Mouse (Mus musculus) liver, embryonic 15.5 days (tissue): ENCODE data around the gene Pgm1. TPM values are rescaled to one million over a fixed set of nuclear protein-coding genes. Genes with fewer than 3 reads are reported as not detected.

Experiments
- ATAC-seq: fragments of 200-750 bp; cut with Nextera tagmentation; 2 replicates; pipeline ENCODE4 v1.8.0; 2017; ENCODE audit warnings: moderate number of reproducible peaks, mild to moderate bottlenecking, moderate library complexity; ENCODE audit not compliant: insufficient read depth
- H3K27ac ChIP-seq: fragments of 300-500 bp; sonication (generic); replicated peaks from 2 replicates; pipeline ENCODE4 v1.5.1; 2015; ENCODE audit warnings: mild to moderate bottlenecking, inconsistent platforms
- H3K27me3 ChIP-seq: fragments of 300-500 bp; sonication (generic); 2 replicates; pipeline ENCODE4 v1.6.1; 2015; ENCODE audit warnings: mild to moderate bottlenecking, inconsistent platforms
- H3K36me3 ChIP-seq: fragments of 300-500 bp; sonication (generic); replicated peaks from 2 replicates; pipeline ENCODE4 v1.6.1; 2015; ENCODE audit warnings: moderate library complexity, mild to moderate bottlenecking, inconsistent platforms
- H3K4me1 ChIP-seq: fragments of 300-500 bp; sonication (generic); replicated peaks from 2 replicates; pipeline ENCODE4 v1.6.1; 2015; ENCODE audit warnings: inconsistent platforms
- H3K4me2 ChIP-seq: fragments of 300-500 bp; sonication (generic); 2 replicates; pipeline ENCODE4 v1.6.1; 2015; ENCODE audit warnings: moderate library complexity, mild to moderate bottlenecking, inconsistent platforms
- H3K4me3 ChIP-seq: fragments of 300-500 bp; sonication (generic); replicated peaks from 2 replicates; pipeline ENCODE4 v1.5.1; 2015; ENCODE audit warnings: mild to moderate bottlenecking, inconsistent platforms
- H3K9ac ChIP-seq: fragments of 300-500 bp; sonication (generic); 2 replicates; pipeline ENCODE4 v1.6.1; 2015; ENCODE audit warnings: moderate library complexity, mild to moderate bottlenecking, inconsistent platforms
- H3K9me3 ChIP-seq: fragments of 300-500 bp; sonication (generic); replicated peaks from 2 replicates; pipeline ENCODE4 v1.6.1; 2016; ENCODE audit warnings: inconsistent platforms
- WGBS: fragments of 180-500 bp; shearing (Covaris S2); methylation state at CpG from one replicate; pipeline ENCODE4 v1.1.7; 2015; ENCODE audit warnings: mixed read lengths; ENCODE audit not compliant: insufficient replicate concordance; 5-methylcytosine and 5-hydroxymethylcytosine counted together
- polyA plus RNA-seq: library from polyadenylated mRNA; unstranded; fragments of >200 nt; fragmentation: Nextera tagmentation; extraction: Ambion mirVana; gene quantifications from 2 replicates; pipeline ENCODE4 v1.2.1, GENCODE M21; 2015

The Pgm1 gene
- polyA plus RNA-seq, 1 experiment from 2014 or later: 104 TPM

DNA sequence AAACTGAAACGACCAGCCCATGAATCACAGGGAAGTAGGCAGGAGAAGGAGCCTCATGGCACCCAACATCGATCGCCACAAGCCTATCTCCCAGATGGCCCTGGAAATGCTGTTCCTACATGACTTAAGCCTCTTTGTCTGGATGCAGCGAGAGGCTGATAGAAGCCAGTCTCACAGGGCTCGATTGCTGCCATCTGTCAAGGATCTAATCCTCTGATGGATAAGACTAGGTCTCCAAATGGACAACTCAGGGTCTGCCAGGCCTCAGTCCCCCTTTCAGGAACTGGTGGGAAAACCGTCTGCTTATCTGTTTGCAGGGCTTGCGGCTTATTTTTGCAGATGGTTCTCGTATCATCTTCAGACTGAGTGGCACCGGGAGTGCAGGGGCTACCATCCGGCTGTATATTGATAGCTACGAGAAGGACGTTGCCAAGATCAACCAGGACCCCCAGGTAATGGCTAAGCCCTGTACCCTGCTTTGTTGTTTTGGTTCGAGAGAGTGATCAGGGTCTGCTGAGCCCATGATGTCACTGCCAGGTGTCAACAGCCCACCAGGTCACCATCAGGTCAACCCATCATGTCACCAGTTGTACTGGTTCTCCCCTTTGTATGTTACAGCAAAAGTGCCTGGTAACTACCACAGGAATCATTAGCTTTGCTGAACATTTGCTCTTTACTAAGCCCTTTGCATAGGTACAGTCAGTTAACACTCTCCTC is 54.6 kb downstream of the Pgm1 start:
- Histone ChIP-seq H3K4me2 (no peak overlapping the region), H3K27ac (no peak overlapping the region), H3K4me1 (no peaks in the 10 kb centered on the region), H3K9me3 (no peaks in the 10 kb centered on the region), H3K4me3 (no peak overlapping the region), H3K27me3 (no peaks in the 10 kb centered on the region), H3K9ac (no peak overlapping the region), H3K36me3 (peaks cover 30% of the 10 kb centered on the region)
- 68% methylated on average over 13 of the region's 13 CpGs for WGBS
- no peak for ATAC-seq

DNA sequence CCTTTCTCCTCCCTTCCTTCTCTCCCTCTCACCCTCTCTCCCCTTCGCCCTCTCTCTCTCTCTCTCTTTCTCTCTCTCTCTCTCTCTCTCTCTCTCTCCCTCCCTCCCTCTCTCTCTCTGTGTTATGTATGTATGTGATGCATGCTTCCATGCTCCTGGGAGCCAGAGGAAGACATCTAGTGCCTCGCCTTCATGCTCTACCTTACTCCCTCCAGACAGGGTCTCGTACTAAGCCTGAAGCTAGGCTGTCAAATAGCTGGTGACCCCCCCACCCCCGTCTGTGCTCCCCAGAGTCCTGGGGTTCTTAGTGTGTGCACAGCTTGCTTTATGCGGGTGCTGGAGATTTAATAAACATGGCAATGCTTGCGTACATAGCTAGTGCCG is 55.1 kb downstream of the Pgm1 start:
- Histone ChIP-seq H3K4me3 (no peak overlapping the region), H3K9me3 (no peaks in the 10 kb centered on the region), H3K4me2 (no peak overlapping the region), H3K27ac (no peak overlapping the region), H3K27me3 (no peaks in the 10 kb centered on the region), H3K36me3 (peaks cover 30% of the 10 kb centered on the region), H3K9ac (no peak overlapping the region), H3K4me1 (no peaks in the 10 kb centered on the region)
- no peak for ATAC-seq
- 64% methylated on average over 7 of the region's 7 CpGs for WGBS

DNA sequence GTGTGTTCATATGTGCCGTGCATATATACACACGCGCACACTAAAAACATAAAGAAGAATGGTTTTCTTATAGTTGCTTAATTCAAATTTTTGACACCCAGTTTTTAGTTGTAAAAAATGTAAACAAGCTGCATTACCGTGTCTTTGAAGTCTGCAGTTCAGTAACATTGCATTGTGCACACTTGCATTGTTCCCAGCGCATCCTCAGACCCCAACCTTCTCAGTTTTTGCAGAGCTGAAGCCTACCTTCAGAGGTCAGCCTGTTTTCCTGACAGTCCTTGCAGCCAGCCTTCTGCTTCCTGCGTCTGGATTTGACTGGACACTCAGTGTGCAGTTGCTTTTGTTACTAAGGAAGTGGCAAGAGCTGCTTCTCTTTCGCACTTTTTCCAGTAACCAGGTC is 55.9 kb downstream of the Pgm1 start:
- H3K36me3 ChIP-seq: peaks cover 30% of the 10 kb centered on the region
- H3K4me1 ChIP-seq: no peaks in the 10 kb centered on the region
- 69% methylated on average over 7 of the region's 7 CpGs for WGBS

DNA sequence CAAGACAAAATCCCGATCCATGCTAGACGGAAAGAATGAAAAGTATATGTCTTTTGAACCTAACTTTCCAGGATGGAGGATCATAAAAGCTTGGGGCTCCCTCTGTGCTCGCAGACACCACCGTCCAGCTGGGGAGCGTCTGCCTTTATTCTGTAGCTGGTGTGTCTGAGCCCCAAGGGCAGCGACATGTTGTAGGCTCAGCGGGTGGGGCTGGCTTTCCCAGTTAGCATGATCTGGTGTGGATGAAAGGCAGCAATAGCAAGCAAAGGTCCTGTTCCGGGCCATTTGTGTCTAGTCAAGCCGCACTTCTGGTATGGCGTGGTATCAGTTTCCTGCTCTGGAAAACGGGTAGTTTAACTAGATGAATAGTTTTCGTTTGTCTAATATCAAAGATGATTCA is 56.4 kb downstream of the Pgm1 start:
- no peak overlapping the region for H3K27ac ChIP-seq
- ATAC-seq: no peak
- H3K9ac ChIP-seq: no peak overlapping the region
- H3K9me3 ChIP-seq: no peaks in the 10 kb centered on the region
- 75% methylated on average over 12 of the region's 12 CpGs for WGBS
- H3K4me1 ChIP-seq: no peaks in the 10 kb centered on the region
- H3K4me2 ChIP-seq: no peak overlapping the region
- no peak overlapping the region for H3K4me3 ChIP-seq
- no peaks in the 10 kb centered on the region for H3K27me3 ChIP-seq
- H3K36me3 ChIP-seq: peaks cover 30% of the 10 kb centered on the region

More for the DNA sequence above, 55.9 kb downstream of the Pgm1 start:
- Histone ChIP-seq H3K4me2 (no peak overlapping the region), H3K27ac (no peak overlapping the region), H3K9ac (no peak overlapping the region), H3K4me3 (no peak overlapping the region), H3K9me3 (no peaks in the 10 kb centered on the region), H3K27me3 (no peaks in the 10 kb centered on the region)
- ATAC-seq: no peak

DNA sequence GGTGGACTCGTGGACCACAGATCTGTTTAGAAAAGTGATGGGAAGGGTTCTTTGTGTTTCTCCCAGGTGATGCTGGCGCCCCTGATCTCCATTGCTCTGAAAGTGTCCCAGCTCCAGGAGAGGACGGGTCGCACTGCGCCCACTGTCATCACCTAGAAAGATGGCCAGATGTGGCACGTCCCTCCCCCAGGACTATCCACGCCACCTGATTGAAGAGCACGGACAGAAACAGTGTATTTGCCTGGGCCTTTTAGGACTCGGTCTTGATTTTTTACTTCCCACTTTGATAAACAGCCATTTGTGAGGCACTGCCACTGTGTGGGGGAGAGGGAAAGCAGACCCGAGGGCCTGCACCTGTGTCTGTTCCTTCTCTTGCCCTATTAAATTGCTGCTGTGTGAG is 57.4 kb downstream of the Pgm1 start:
- Histone ChIP-seq H3K4me2 (no peak overlapping the region), H3K9ac (no peak overlapping the region), H3K4me3 (no peak overlapping the region), H3K27ac (no peak overlapping the region), H3K36me3 (peaks cover 25% of the 10 kb centered on the region), H3K9me3 (no peaks in the 10 kb centered on the region), H3K27me3 (no peaks in the 10 kb centered on the region), H3K4me1 (no peaks in the 10 kb centered on the region)
- 64% methylated on average over 10 of the region's 10 CpGs for WGBS
- ATAC-seq: no peak

DNA sequence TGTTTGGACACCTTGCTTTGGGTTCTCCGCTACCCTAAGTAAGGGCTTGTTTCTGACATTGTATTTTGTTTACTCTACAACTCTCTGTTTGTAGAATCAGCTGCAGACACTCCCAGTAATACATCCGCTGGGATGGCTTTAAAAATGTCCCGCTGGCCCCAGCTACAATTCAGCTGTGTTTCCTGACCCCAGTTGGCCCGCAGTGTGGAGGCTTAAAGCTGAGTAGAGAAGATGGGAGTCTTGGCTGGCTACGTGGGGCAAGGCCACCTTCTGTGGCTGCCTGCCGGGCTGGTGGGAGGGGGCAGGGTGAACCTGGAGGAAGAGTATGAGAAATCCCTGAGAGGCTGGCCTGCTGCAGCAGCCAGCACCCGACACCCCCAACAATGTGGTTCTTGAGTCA is 59.6 kb downstream of the Pgm1 start:
- Histone ChIP-seq H3K9ac (no peak overlapping the region), H3K27ac (no peak overlapping the region), H3K4me3 (no peak overlapping the region), H3K27me3 (no peaks in the 10 kb centered on the region), H3K4me2 (no peak overlapping the region), H3K36me3 (peaks cover 11% of the 10 kb centered on the region; the same call in 1 of the 2 replicates), H3K9me3 (no peaks in the 10 kb centered on the region), H3K4me1 (no peaks in the 10 kb centered on the region)
- 68% methylated on average over 7 of the region's 7 CpGs for WGBS
- no peak for ATAC-seq

DNA sequence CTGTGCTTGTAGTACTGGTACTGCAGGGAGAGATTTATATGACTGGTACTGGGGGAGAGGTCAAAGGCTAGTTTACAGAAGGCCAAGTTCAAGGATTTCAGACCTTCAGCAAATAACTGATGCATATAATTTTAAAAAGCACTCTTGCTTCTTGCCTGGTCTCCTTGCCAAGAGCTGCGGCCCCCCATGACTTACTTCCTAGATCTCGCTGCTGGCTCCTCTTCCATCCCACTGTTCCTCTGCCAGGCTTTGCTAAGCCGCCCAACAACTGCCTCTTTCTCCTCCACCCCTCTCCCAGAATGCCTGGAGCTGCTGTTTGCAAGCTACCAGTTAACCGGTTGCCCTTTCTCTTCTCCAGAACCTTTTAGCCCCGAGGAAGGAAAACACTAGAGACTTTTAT is 71.8 kb downstream of the Pgm1 start:
- no peaks in the 10 kb centered on the region for H3K4me1 ChIP-seq
- H3K9me3 ChIP-seq: no peaks in the 10 kb centered on the region
- H3K4me3 ChIP-seq: no peak overlapping the region
- ATAC-seq: no peak
- H3K27me3 ChIP-seq: no peaks in the 10 kb centered on the region
- H3K4me2 ChIP-seq: no peak overlapping the region
- WGBS: 52% methylated on average over 5 of the region's 5 CpGs
- no peak overlapping the region for H3K9ac ChIP-seq
- no peak overlapping the region for H3K27ac ChIP-seq
- H3K36me3 ChIP-seq: no peaks in the 10 kb centered on the region

DNA sequence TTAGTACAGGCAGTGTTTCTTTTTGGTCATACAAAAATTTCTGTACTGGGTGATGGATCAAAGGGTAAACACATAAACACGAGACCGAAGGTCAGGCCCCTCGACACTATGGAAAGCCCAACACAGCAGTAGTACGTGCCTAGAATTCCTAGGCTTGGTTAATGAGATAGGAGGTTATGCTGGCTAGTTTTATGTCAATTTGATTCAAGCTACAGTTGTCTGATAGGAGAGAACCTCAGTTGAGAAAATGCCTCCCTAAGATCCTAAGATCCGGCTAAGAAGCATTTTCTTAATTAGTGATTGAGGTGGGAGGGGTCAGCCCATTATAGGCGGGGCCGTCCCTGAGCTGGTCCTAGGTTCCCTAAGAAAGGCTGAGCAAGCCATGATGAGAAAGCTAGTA is 72.6 kb downstream of the Pgm1 start:
- Histone ChIP-seq H3K4me1 (no peaks in the 10 kb centered on the region), H3K27ac (no peak overlapping the region), H3K9me3 (no peaks in the 10 kb centered on the region), H3K36me3 (no peaks in the 10 kb centered on the region), H3K27me3 (no peaks in the 10 kb centered on the region), H3K9ac (no peak overlapping the region), H3K4me2 (no peak overlapping the region), H3K4me3 (no peak overlapping the region)
- ATAC-seq: no peak
- 61% methylated on average over 7 of the region's 7 CpGs for WGBS

DNA sequence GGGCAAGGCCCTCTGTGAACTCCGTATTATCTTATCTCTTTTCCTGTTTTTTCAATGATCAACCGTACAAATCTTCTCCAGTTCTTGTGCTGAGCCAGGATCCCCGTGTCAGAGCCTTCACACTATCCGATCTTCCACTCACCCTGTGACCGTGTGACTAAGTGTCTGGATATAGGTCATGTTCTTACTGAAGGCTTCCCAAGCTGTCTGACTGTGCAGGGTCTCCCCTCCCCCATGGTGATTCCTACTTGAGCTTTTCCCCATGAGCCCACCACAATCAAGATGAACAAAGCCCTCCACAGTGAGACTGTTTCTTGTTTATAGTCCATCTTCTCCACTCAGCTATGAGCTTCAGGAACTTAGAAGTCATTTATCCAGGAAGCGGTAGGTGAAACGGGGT is 78.5 kb downstream of the Pgm1 start:
- no peaks in the 10 kb centered on the region for H3K27me3 ChIP-seq
- no peak for ATAC-seq
- no peak overlapping the region for H3K27ac ChIP-seq
- H3K9ac ChIP-seq: no peak overlapping the region
- 37% methylated on average over 7 of the region's 7 CpGs for WGBS
- H3K36me3 ChIP-seq: no peaks in the 10 kb centered on the region
- H3K4me1 ChIP-seq: no peaks in the 10 kb centered on the region
- H3K4me3 ChIP-seq: no peak overlapping the region
- no peaks in the 10 kb centered on the region for H3K9me3 ChIP-seq
- H3K4me2 ChIP-seq: no peak overlapping the region

DNA sequence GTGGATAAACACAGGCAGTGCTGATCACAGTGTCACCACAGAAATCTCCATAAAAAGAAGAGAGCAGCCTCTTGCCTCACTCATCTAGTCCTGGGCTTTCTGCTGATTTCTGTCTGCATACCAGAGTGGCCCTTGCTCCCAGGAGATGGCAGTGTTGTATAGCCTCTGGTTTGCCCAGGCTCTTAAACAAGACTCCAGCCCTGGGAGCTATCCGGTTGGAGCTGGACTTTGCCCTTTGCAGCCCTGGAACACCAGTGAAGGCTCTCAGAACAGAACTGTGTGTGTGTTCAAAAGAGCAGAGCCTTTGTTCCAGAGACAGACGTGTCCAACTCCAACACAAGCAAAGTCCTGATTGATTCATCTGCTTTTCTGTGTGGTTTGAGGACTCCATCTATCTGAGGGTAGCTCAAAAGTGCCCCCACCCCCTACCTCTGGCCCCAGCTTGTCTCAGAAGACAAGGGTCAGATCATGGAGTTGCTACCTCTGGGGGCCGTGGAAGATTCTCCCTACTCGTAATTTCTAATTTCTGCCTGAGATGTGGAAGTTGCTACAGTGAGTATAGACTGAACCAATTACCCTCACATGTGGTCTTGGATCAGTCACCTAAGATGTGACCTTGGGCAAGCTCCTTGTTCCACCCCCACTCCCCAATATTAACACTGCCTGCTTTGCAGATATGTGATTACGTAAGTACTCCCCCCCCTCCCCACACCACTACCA is 79.3 kb downstream of the Pgm1 start:
- 43% methylated on average over 5 of the region's 5 CpGs for WGBS
- H3K36me3 ChIP-seq: no peaks in the 10 kb centered on the region
- H3K4me1 ChIP-seq: no peaks in the 10 kb centered on the region
- ATAC-seq: peak; percentile 67
- H3K4me3 ChIP-seq: no peak overlapping the region
- H3K9me3 ChIP-seq: no peaks in the 10 kb centered on the region
- H3K27ac ChIP-seq: no peak overlapping the region
- no peak overlapping the region for H3K4me2 ChIP-seq
- no peaks in the 10 kb centered on the region for H3K27me3 ChIP-seq
- H3K9ac ChIP-seq: no peak overlapping the region

DNA sequence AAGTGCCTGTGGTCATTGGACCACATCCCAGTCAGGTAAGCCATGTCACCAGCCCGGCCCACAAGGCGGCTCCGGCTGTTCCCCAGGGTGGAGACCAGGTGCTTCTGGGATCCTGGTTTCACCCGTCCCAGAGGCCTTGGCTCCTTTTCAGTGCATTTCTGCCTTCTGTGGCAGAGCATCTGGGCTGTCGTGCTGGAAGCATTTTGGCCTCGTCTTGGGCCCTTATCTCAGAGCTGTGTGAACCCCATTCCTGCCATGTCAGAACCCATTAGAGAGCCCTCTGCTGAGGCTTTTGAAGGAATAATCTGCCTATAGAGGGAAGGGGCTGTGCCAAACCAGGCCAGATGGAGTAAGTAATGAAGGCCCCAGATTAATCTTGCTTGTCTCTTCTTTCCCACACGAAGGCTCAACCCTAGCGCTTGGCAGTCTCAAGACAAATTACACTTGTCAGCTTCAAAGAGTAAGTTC is 80.0 kb downstream of the Pgm1 start:
- no peak overlapping the region for H3K27ac ChIP-seq
- WGBS: 48% methylated on average over 8 of the region's 8 CpGs
- no peak for ATAC-seq

More for the DNA sequence above, 80.0 kb downstream of the Pgm1 start:
- no peaks in the 10 kb centered on the region for H3K4me1 ChIP-seq
- H3K4me3 ChIP-seq: no peak overlapping the region
- no peak overlapping the region for H3K9ac ChIP-seq
- H3K4me2 ChIP-seq: no peak overlapping the region
- H3K27me3 ChIP-seq: no peaks in the 10 kb centered on the region
- no peaks in the 10 kb centered on the region for H3K9me3 ChIP-seq
- H3K36me3 ChIP-seq: no peaks in the 10 kb centered on the region
